Mouse (Mus musculus) hindbrain, embryonic 10.5 days (tissue): ENCODE measurements at regions not wholly inside any gene's neighbourhood (a gene's known extent, or its start where the extent isn't known, plus 50 kb on each side); places are given as distances from the start of the nearest gene placed in this dataset.

Source experiments
- DNase-seq: peaks from one replicate; pipeline ENCODE4 v3.0.0-alpha.2; 2017; ENCODE audit warnings: low spot score
- H3K27ac ChIP-seq: fragments of 300-500 bp; sonication (generic); 2 replicates; pipeline ENCODE4 v1.5.1; 2016; ENCODE audit warnings: mild to moderate bottlenecking, moderate library complexity
- H3K27me3 ChIP-seq: fragments of 300-500 bp; sonication (generic); 2 replicates; pipeline ENCODE4 v1.6.1; 2016; ENCODE audit warnings: mild to moderate bottlenecking; ENCODE audit not compliant: poor library complexity, insufficient read depth, severe bottlenecking
- H3K36me3 ChIP-seq: fragments of 300-500 bp; sonication (generic); 2 replicates; pipeline ENCODE4 v1.6.1; 2016; ENCODE audit warnings: mild to moderate bottlenecking, moderate library complexity
- H3K4me1 ChIP-seq: fragments of 300-500 bp; sonication (generic); replicated peaks from 2 replicates; pipeline ENCODE4 v1.6.1; 2016; ENCODE audit warnings: mild to moderate bottlenecking
- H3K4me3 ChIP-seq: fragments of 300-500 bp; sonication (generic); 2 replicates; pipeline ENCODE4 v1.5.1; 2016; ENCODE audit warnings: mild to moderate bottlenecking, moderate library complexity
- H3K9me3 ChIP-seq: fragments of 300-500 bp; sonication (generic); 2 replicates; pipeline ENCODE4 v1.6.1; 2016; ENCODE audit warnings: mild to moderate bottlenecking, moderate library complexity
- WGBS: fragments of 180-500 bp; shearing (Covaris S2); methylation state at CpG from one replicate; pipeline ENCODE4 v1.1.7; 2016; 5-methylcytosine and 5-hydroxymethylcytosine counted together

GRCm38 (mm10) chr6:143333493-143333892 is 166.5 kb downstream of the Etnk1 start:
- H3K27ac ChIP-seq, result no peak overlapping the region
- 85% methylated on average over 8 of the region's 8 CpGs for WGBS
- H3K9me3 ChIP-seq, result no peaks in the 10 kb centered on the region
- H3K4me1 ChIP-seq, result no peaks in the 10 kb centered on the region
- H3K4me3 ChIP-seq, result no peak overlapping the region
- DNase-seq, result no peak
- no peaks in the 10 kb centered on the region for H3K27me3 ChIP-seq
- no peaks in the 10 kb centered on the region for H3K36me3 ChIP-seq

GRCm38 (mm10) chr6:143336574-143336973 is 169.6 kb downstream of the Etnk1 start:
- H3K4me3 ChIP-seq, result no peak overlapping the region
- no peaks in the 10 kb centered on the region for H3K27me3 ChIP-seq
- WGBS, result 85% methylated on average over 4 of the region's 4 CpGs
- no peak for DNase-seq
- H3K9me3 ChIP-seq, result no peaks in the 10 kb centered on the region
- no peak overlapping the region for H3K27ac ChIP-seq
- H3K36me3 ChIP-seq, result no peaks in the 10 kb centered on the region
- H3K4me1 ChIP-seq, result no peaks in the 10 kb centered on the region

GRCm38 (mm10) chr6:143349000-143349399 is 182.0 kb downstream of the Etnk1 start:
- no peaks in the 10 kb centered on the region for H3K4me1 ChIP-seq
- no peaks in the 10 kb centered on the region for H3K9me3 ChIP-seq
- DNase-seq, result no peak
- no peaks in the 10 kb centered on the region for H3K27me3 ChIP-seq
- 87% methylated on average over 2 of the region's 2 CpGs for WGBS
- no peak overlapping the region for H3K27ac ChIP-seq
- H3K4me3 ChIP-seq, result no peak overlapping the region
- no peaks in the 10 kb centered on the region for H3K36me3 ChIP-seq

GRCm38 (mm10) chr6:143359320-143360032 is 192.5 kb downstream of the Etnk1 start:
- WGBS, result 72% methylated on average over 7 of the region's 7 CpGs
- Histone ChIP-seq H3K4me3 (no peak overlapping the region), H3K4me1 (0 out of 2 replicates have a peak, but pooled peaks cover 3% of the 10 kb centered on the region), H3K27ac (no peak overlapping the region), H3K27me3 (no peaks in the 10 kb centered on the region), H3K36me3 (no peaks in the 10 kb centered on the region), H3K9me3 (no peaks in the 10 kb centered on the region)
- peak; percentile 31 for DNase-seq

GRCm38 (mm10) chr6:143361149-143361725 is 194.2 kb downstream of the Etnk1 start:
- no peak for DNase-seq
- WGBS, result 84% methylated on average over 5 of the region's 5 CpGs
- 0 out of 2 replicates have a peak, but pooled peaks cover 3% of the 10 kb centered on the region for H3K4me1 ChIP-seq
- H3K27me3 ChIP-seq, result no peaks in the 10 kb centered on the region
- H3K4me3 ChIP-seq, result no peak overlapping the region
- no peak overlapping the region for H3K27ac ChIP-seq
- no peaks in the 10 kb centered on the region for H3K36me3 ChIP-seq
- no peaks in the 10 kb centered on the region for H3K9me3 ChIP-seq

GRCm38 (mm10) chr6:143361963-143362362 is 194.9 kb downstream of the Etnk1 start:
- WGBS, result 91% methylated on average over 2 of the region's 2 CpGs
- Histone ChIP-seq H3K27ac (no peak overlapping the region), H3K36me3 (no peaks in the 10 kb centered on the region), H3K9me3 (no peaks in the 10 kb centered on the region), H3K4me3 (no peak overlapping the region), H3K27me3 (no peaks in the 10 kb centered on the region), H3K4me1 (0 out of 2 replicates have a peak, but pooled peaks cover 3% of the 10 kb centered on the region)
- no peak for DNase-seq

- WGBS, result 94% methylated on average over 5 of the region's 5 CpGs
Measured at GRCm38 (mm10) chr6:143365840-143366239, 198.8 kb downstream of the Etnk1 start.

GRCm38 (mm10) chr6:143367804-143368203 is 200.8 kb downstream of the Etnk1 start:
- WGBS, result 60% methylated on average over 3 of the region's 3 CpGs
- no peaks in the 10 kb centered on the region for H3K27me3 ChIP-seq
- no peak overlapping the region for H3K4me3 ChIP-seq
- peak; percentile 8 for DNase-seq
- H3K4me1 ChIP-seq, result peaks cover 28% of the 10 kb centered on the region
- H3K9me3 ChIP-seq, result no peaks in the 10 kb centered on the region
- no peaks in the 10 kb centered on the region for H3K36me3 ChIP-seq
- peak overlapping the region; percentile 4; the same call in 1 of the 2 replicates for H3K27ac ChIP-seq

More at GRCm38 (mm10) chr6:143365840-143366239, 198.8 kb downstream of the Etnk1 start:
- no peaks in the 10 kb centered on the region for H3K9me3 ChIP-seq
- H3K36me3 ChIP-seq, result no peaks in the 10 kb centered on the region
- no peak for DNase-seq
- no peak overlapping the region for H3K27ac ChIP-seq
- no peak overlapping the region for H3K4me3 ChIP-seq
- H3K4me1 ChIP-seq, result peaks cover 18% of the 10 kb centered on the region
- no peaks in the 10 kb centered on the region for H3K27me3 ChIP-seq

GRCm38 (mm10) chr6:143368646-143369045 is 201.6 kb downstream of the Etnk1 start:
- no peaks in the 10 kb centered on the region for H3K36me3 ChIP-seq
- H3K9me3 ChIP-seq, result no peaks in the 10 kb centered on the region
- H3K27ac ChIP-seq, result no peak overlapping the region
- H3K4me1 ChIP-seq, result peaks cover 32% of the 10 kb centered on the region
- no peak for DNase-seq
- 64% methylated on average over 8 of the region's 8 CpGs for WGBS
- H3K27me3 ChIP-seq, result no peaks in the 10 kb centered on the region
- H3K4me3 ChIP-seq, result no peak overlapping the region

- Histone ChIP-seq H3K36me3 (no peaks in the 10 kb centered on the region), H3K27me3 (no peaks in the 10 kb centered on the region), H3K9me3 (no peaks in the 10 kb centered on the region), H3K4me1 (peaks cover 31% of the 10 kb centered on the region), H3K4me3 (no peak overlapping the region), H3K27ac (no peak overlapping the region)
- 47% methylated on average over 5 of the region's 5 CpGs for WGBS
- no peak for DNase-seq
Measured at GRCm38 (mm10) chr6:143372487-143372886, 205.5 kb downstream of the Etnk1 start.

GRCm38 (mm10) chr6:143373686-143374273 is 206.8 kb downstream of the Etnk1 start:
- H3K27me3 ChIP-seq, result no peaks in the 10 kb centered on the region
- no peak overlapping the region for H3K27ac ChIP-seq
- H3K9me3 ChIP-seq, result no peaks in the 10 kb centered on the region
- peaks cover 19% of the 10 kb centered on the region; the same call in 1 of the 2 replicates for H3K4me1 ChIP-seq
- no peaks in the 10 kb centered on the region for H3K36me3 ChIP-seq
- H3K4me3 ChIP-seq, result no peak overlapping the region
- peak; percentile 69 for DNase-seq
- WGBS, result 60% methylated on average over 15 of the region's 15 CpGs

- H3K4me1 ChIP-seq, result peaks cover 18% of the 10 kb centered on the region; the same call in 1 of the 2 replicates
- no peak overlapping the region for H3K27ac ChIP-seq
- H3K4me3 ChIP-seq, result no peak overlapping the region
- DNase-seq, result no peak
- H3K27me3 ChIP-seq, result no peaks in the 10 kb centered on the region
- no peaks in the 10 kb centered on the region for H3K36me3 ChIP-seq
- 89% methylated on average over 21 of the region's 21 CpGs for WGBS
- H3K9me3 ChIP-seq, result no peaks in the 10 kb centered on the region
Measured at GRCm38 (mm10) chr6:143375951-143376713, 209.1 kb downstream of the Etnk1 start.
